Mouse (Mus musculus): ENCODE measurements around the gene Cd160.

DNA sequence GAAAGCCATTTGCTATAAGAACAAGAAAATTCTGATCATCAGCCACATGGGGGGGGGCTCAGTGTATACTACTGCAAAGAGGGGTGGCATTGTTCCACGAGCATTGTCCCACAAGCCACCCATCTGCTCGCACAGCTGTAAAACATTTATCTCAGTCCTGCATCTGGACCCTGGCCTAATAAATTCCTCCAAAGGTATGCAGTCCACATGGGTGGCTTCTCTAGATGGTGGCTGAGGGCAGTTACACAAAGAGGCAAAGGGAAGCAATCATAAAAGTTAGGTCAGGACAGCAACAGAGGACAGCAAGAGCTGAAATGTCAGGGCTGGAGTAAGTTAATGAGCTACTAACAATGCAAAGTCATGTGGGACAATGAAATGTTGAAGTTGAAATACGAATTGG lies 5.5 kb downstream of the Cd160 start:
- TF ChIP-seq CTCF (IDR thresholded peaks at IDR 0.05): no peak
- TF ChIP-seq EP300 (IDR thresholded peaks at IDR 0.05): no peak
